Mouse (Mus musculus) embryonic facial prominence, embryonic 14.5 days (tissue): Measurements from ENCODE around the gene Kcnh2. TPM values are rescaled to one million over a fixed set of nuclear protein-coding genes. Genes with fewer than 3 reads are reported as not detected.
A peak's percentile ranks its signal among the peaks of the same experiment; 100 is the strongest.

Experiments
- ATAC-seq: fragments of 200-750 bp; cut with Nextera tagmentation; 2 replicates; pipeline ENCODE4 v1.8.0; 2017; ENCODE audit warnings: low read depth, moderate number of reproducible peaks, moderate TSS enrichment
- DNase-seq: peaks from one replicate; pipeline ENCODE4 v3.0.0-alpha.2; 2015; ENCODE audit warnings: low spot score
- H3K27ac ChIP-seq: fragments of 300-500 bp; sonication (generic); replicated peaks from 2 replicates; pipeline ENCODE4 v1.5.1; 2014; ENCODE audit warnings: low read depth, mild to moderate bottlenecking, low read length, moderate library complexity
- H3K27me3 ChIP-seq: fragments of 300-500 bp; sonication (generic); replicated peaks from 2 replicates; pipeline ENCODE4 v1.6.1; 2014; ENCODE audit warnings: low read length; ENCODE audit not compliant: control insufficient read depth, insufficient read depth
- H3K36me3 ChIP-seq: fragments of 300-500 bp; sonication (generic); 2 replicates; pipeline ENCODE4 v1.6.1; 2014; ENCODE audit warnings: low read length, mixed read lengths; ENCODE audit not compliant: control insufficient read depth, insufficient read depth
- H3K4me1 ChIP-seq: fragments of 300-500 bp; sonication (generic); 2 replicates; pipeline ENCODE4 v1.6.1; 2014; ENCODE audit warnings: antibody characterized with exemption, low read length; ENCODE audit not compliant: control insufficient read depth, insufficient read depth
- H3K4me2 ChIP-seq: fragments of 300-500 bp; sonication (generic); 2 replicates; pipeline ENCODE4 v1.6.1; 2014; ENCODE audit warnings: low read depth, mild to moderate bottlenecking, low read length, moderate library complexity, mixed read lengths
- H3K4me3 ChIP-seq: fragments of 300-500 bp; sonication (generic); 2 replicates; pipeline ENCODE4 v1.5.1; 2014; ENCODE audit warnings: low read depth, mild to moderate bottlenecking, low read length
- H3K9ac ChIP-seq: fragments of 300-500 bp; sonication (generic); 2 replicates; pipeline ENCODE4 v1.6.1; 2014; ENCODE audit warnings: low read depth, mild to moderate bottlenecking, low read length, moderate library complexity, mixed read lengths
- H3K9me3 ChIP-seq: fragments of 300-500 bp; sonication (generic); 2 replicates; pipeline ENCODE4 v1.6.1; 2016; ENCODE audit warnings: low read length; ENCODE audit not compliant: control insufficient read depth
- WGBS: fragments of 180-500 bp; shearing (Covaris S2); extraction: QIAGEN DNeasy Blood & Tissue Kit; methylation state at CpG from one replicate; pipeline ENCODE4 v1.1.7; 2014; 5-methylcytosine and 5-hydroxymethylcytosine counted together
- polyA plus RNA-seq: library from polyadenylated mRNA; unstranded; fragments of >200 nt; fragmentation: Nextera tagmentation; extraction: Ambion mirVana; gene quantifications from 2 replicates; pipeline ENCODE4 v1.2.1, GENCODE M21; 2014

The Kcnh2 gene
- polyA plus RNA-seq, 1 experiment from 2014 or later = 7.6 TPM

DNA sequence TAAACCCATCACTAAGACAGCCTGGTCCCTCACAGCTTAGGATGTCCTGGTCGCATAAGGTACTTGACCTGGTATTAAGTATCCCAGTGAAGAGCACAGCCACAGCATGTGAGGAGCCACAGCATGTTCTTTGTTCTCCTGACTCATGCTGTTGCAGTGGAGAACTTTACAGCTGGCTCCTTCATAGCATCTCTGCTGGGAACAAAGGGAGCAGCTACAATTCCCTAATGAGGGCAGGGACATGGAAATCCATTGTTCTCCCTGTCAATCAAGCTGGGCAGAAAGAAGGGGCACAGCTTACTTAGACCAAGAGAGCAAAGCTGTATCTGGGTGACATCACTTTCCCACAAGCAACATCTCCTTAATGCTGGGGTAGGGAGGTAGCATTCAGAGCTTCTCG is 70.9 kb downstream of the Kcnh2 start:
- no peaks in the 10 kb centered on the region for H3K27me3 ChIP-seq
- DNase-seq (peak; percentile 62), ATAC-seq (peak; percentile 81; the same call in 1 of the 2 replicates)
- H3K4me2 ChIP-seq = no peak overlapping the region
- H3K27ac ChIP-seq = no peak overlapping the region
- H3K4me1 ChIP-seq = no peaks in the 10 kb centered on the region
- WGBS = 78% methylated on average over 2 of the region's 2 CpGs
- H3K9me3 ChIP-seq = no peaks in the 10 kb centered on the region
- H3K9ac ChIP-seq = no peak overlapping the region
- no peak overlapping the region for H3K4me3 ChIP-seq
- no peaks in the 10 kb centered on the region for H3K36me3 ChIP-seq

DNA sequence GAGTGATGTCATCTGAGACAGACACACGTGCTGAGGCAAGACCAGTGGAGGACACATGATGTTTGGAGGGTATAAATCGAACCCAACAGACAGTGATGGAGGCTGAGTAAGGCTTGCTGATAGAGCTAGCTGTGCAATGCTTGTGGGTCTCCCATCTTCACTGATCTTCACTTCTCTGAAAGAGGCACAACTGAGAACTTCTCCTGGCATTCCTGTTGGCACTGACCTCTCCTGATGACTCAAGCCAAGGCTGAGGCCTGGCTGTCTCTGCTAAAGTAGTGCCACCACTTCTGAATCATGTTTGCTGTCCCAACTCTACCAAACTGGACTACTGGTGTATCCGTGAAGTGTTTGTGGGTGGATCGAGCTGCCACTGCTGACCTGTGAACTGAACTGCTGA is 71.9 kb downstream of the Kcnh2 start:
- ATAC-seq (no peak), DNase-seq (no peak)
- Histone ChIP-seq H3K9me3 (no peaks in the 10 kb centered on the region), H3K4me2 (no peak overlapping the region), H3K36me3 (no peaks in the 10 kb centered on the region), H3K27me3 (no peaks in the 10 kb centered on the region), H3K4me3 (no peak overlapping the region), H3K27ac (no peak overlapping the region), H3K4me1 (no peaks in the 10 kb centered on the region), H3K9ac (no peak overlapping the region)
- WGBS = 83% methylated on average over 4 of the region's 4 CpGs

DNA sequence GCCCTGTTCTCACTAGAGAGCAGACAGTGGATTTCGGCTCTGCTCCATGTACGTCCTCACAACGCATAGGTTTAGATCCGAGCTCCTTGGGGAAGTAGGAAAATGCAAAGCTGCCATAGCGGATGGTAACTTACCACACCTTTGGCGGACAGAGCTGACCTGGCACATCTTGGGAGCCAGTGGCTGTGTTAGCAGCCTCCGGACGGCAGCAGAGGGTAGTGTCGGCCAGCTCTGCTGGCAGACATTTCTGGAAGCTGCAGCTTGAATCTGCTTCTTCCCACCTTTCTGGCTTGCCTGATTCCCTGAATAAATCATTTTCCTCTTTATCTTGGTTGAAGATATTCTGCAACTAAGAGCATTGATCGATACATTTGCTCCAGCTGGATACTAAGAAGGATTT is 73.2 kb downstream of the Kcnh2 start:
- H3K4me1 ChIP-seq = no peaks in the 10 kb centered on the region
- H3K36me3 ChIP-seq = no peaks in the 10 kb centered on the region
- H3K4me3 ChIP-seq = no peak overlapping the region
- DNase-seq = no peak
- no peak overlapping the region for H3K4me2 ChIP-seq
- H3K27me3 ChIP-seq = no peaks in the 10 kb centered on the region
- H3K9me3 ChIP-seq = no peaks in the 10 kb centered on the region
- H3K9ac ChIP-seq = no peak overlapping the region
- WGBS = 82% methylated on average over 10 of the region's 10 CpGs
- peak; percentile 23; the same call in 1 of the 2 replicates for ATAC-seq
- H3K27ac ChIP-seq = no peak overlapping the region

DNA sequence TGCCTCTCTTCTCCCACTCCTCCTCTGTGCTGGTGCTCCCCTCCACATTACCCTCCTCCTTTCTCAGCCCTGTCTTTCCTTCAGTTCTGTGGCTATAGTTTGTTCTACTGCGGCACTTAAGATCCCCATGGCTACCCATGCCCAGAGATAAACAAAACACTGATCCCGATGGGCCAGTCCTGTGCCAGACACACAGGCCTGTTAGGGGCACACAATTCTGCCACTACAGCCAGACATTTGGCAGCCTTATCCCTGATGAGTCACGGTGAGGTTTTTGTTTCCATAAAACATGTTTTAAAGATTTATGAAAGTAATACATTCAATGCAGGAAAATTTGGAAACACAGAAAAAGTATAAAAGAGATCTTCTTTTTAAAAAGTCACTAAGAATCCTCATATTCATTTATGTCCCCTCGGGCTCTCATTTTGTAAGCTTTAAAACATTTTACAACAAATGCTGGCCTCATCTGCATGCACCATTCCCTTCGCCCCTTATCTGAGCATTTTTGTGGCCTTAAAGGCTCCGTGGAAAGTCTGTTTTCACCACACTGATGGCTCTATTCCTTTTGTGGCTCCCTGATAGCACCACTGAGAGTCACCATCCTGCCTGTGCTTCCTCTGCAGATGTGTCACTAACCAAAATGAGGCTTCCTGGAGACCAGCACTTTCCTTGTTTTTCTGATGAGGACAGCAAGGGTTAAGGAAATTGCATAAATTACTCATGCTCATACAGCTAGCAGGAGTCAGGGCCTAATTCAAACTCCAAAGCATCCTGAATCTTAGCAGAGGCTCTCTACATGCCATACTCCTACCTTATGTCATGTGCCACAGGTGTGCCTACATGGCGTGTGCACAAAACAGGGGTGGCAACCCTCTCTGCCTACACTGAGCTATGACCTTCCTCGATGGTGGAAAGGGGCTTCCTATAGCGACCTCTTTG is 77.5 kb downstream of the Kcnh2 start:
- Histone ChIP-seq H3K27me3 (no peaks in the 10 kb centered on the region), H3K9ac (no peak overlapping the region), H3K9me3 (no peaks in the 10 kb centered on the region), H3K27ac (no peak overlapping the region), H3K4me2 (no peak overlapping the region), H3K4me3 (no peak overlapping the region), H3K4me1 (no peaks in the 10 kb centered on the region), H3K36me3 (no peaks in the 10 kb centered on the region)
- ATAC-seq (no peak), DNase-seq (no peak)
- 63% methylated on average over 9 of the region's 9 CpGs for WGBS

DNA sequence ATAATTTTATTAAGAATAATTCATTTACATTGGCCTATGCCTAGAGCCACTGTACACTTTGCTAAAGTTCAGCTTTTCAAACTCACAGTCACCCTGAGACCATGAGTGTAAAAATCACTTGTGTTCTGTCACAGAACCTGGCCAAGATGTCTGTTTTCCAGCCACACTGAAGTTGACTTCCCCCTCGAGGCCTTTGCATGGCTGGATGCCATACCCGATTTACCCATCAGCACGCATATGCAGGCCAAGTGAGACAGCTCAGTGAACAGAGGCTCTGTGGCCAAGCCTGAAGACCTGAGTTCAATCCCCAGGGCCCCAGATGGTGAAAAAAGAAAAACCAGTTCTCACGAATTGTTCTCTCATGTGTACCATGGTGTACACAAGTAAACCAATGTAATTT is 80.5 kb downstream of the Kcnh2 start:
- Histone ChIP-seq H3K4me1 (no peaks in the 10 kb centered on the region), H3K4me3 (no peak overlapping the region), H3K36me3 (no peaks in the 10 kb centered on the region), H3K9me3 (no peaks in the 10 kb centered on the region), H3K27ac (no peak overlapping the region), H3K9ac (no peak overlapping the region), H3K4me2 (no peak overlapping the region), H3K27me3 (no peaks in the 10 kb centered on the region)
- no peak for ATAC-seq
- no peak for DNase-seq
- 68% methylated on average over 4 of the region's 4 CpGs for WGBS

Other genes with a start within 250 kb of the Kcnh2 start
- 11.2 and 15.3 TPM in 2 replicates for gene Nupl2, start 186.6 kb downstream of the Kcnh2 start, polyA plus RNA-seq
- gene Nos3, start 13.2 kb upstream of the Kcnh2 start, polyA plus RNA-seq = 7.8 and 7.9 TPM in 2 replicates
- 0.75 and 0.81 TPM in 2 replicates for gene Atg9b, start 40.5 kb upstream of the Kcnh2 start, polyA plus RNA-seq
- 35.6 and 42.0 TPM in 2 replicates for gene Abcb8, start 42.1 kb upstream of the Kcnh2 start, polyA plus RNA-seq
- gene Asic3, start 61.8 kb upstream of the Kcnh2 start, polyA plus RNA-seq = 1.7 and 2.1 TPM in 2 replicates
- 48.2 and 55.0 TPM in 2 replicates for gene Cdk5, start 71.9 kb upstream of the Kcnh2 start, polyA plus RNA-seq
- gene Slc4a2, start 72.2 kb upstream of the Kcnh2 start, polyA plus RNA-seq = 26.0 and 31.0 TPM in 2 replicates
- gene Fastk, start 93.7 kb upstream of the Kcnh2 start, polyA plus RNA-seq = 111 and 119 TPM in 2 replicates
- 16.5 and 21.3 TPM in 2 replicates for gene Tmub1, start 96.2 kb upstream of the Kcnh2 start, polyA plus RNA-seq
- gene Agap3, start 100.6 kb upstream of the Kcnh2 start, polyA plus RNA-seq = 31.5 and 33.9 TPM in 2 replicates
- 0.04 and 0.05 TPM in 2 replicates for gene Gbx1, start 175.6 kb upstream of the Kcnh2 start, polyA plus RNA-seq
- gene Asb10, start 189.4 kb upstream of the Kcnh2 start, polyA plus RNA-seq = 1.2 and 1.8 TPM in 2 replicates
- gene 4931409K22Rik, start 205.2 kb upstream of the Kcnh2 start, polyA plus RNA-seq = not detected in 2 replicates
- 83.7 and 96.3 TPM in 2 replicates for gene Abcf2, start 225.9 kb upstream of the Kcnh2 start, polyA plus RNA-seq
- gene Chpf2, start 235.1 kb upstream of the Kcnh2 start, polyA plus RNA-seq = 21.2 and 23.4 TPM in 2 replicates